Mouse (Mus musculus) small intestine, adult 2 months (tissue): Measurements from ENCODE around the gene Lce1e.

Experiments
- CTCF ChIP-seq: fragments of 200-500 bp; IDR thresholded peaks from 2 replicates; pipeline ENCODE4 v1.5.1; 2012; ENCODE audit warnings: low read depth, mild to moderate bottlenecking, control low read depth, inconsistent platforms, low read length, moderate library complexity, mixed read lengths; ENCODE audit not compliant: insufficient replicate concordance, insufficient read length; ENCODE audit errors: extremely low read depth
- POLR2A ChIP-seq: fragments of 200-500 bp; IDR thresholded peaks from 2 replicates; pipeline ENCODE4 v1.6.1; 2012; ENCODE audit warnings: low read depth, mild to moderate bottlenecking, control low read depth, inconsistent platforms, low read length, moderate library complexity

DNA sequence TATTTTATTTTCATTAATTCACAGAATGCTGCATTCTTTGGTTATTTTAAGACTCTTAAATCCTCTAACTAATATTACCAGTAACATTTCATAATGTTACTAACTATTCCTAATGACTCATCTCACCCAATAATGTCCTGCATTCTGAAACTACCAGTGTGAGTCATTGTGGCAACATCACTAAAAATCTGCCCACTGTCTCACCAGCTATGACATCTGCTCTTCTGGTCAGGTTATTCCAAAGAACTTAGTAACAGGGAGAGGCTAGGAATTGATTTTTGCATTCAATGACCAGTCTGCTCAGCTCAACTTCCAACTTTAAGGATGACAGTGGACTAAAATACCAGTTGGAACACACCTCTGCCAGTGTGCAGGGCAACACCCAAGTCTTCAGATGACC lies 17.2 kb downstream of the Lce1e start:
- no peak for TF ChIP-seq CTCF
- TF ChIP-seq POLR2A = no peak
